Mouse (Mus musculus): ENCODE measurements around the gene Pitpnc1.

Gene Pitpnc1

DNA sequence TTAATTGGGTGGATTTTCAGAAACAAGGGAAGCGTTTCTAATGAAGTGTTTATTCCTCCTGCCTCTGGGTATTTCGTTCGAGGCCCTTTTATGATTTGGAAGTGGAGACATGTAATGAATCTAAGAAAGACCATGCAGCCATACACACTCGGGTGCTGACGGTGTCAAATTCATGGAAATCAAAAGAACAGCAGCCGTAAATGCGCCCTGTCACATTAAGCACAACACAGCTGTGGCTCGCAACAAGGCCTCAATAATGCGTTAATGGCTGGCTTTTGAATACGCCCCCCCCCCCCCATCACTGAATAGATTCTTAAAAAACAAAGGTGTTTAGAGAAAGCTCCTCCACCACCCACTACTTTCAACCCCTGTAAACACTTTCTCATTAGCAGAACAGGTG is 240.4 kb downstream of the Pitpnc1 start:
- DNase-seq (ENCODE audit: low spot score), result no peak

DNA sequence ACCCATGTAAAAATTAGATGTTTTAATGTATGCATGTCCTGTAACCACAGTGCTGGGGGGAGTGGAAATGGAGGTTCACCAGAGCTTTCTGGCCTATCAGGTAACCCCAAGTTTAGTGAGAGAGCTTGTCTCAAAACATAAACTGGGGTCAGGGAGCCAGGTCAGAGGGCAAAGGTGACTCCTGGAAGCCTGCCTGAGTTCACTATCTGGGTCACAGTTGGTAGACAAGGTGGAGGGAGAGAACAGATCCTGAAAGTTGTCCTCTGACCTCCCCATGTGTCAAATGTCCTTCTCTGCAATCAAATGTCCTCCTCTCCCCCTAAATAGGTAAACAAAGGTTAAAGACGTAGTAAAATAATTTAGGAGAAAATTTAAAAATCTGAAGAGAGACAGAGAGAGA is 244.1 kb downstream of the Pitpnc1 start:
- no peak for DNase-seq (ENCODE audit: low spot score)

DNA sequence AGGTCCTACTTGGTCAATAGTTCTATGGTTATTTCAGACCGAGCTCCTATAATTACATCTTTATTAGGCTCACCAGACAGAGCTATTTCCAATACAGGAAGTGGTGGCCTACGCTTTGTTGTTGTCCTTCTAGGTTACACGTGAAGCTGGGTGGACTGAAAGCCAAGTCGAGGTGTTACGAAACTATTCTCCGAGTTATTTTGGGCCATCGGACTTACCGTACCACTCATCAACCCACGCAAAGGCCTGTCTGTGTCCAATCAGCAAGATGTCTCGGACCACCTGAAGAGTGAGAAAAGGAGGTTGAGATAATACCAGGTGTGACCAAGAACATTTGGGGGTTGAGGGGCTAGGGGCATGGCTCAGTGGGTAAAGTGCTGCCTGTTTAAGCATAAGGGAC is 244.5 kb downstream of the Pitpnc1 start:
- no peak for DNase-seq (ENCODE audit: low spot score)

DNA sequence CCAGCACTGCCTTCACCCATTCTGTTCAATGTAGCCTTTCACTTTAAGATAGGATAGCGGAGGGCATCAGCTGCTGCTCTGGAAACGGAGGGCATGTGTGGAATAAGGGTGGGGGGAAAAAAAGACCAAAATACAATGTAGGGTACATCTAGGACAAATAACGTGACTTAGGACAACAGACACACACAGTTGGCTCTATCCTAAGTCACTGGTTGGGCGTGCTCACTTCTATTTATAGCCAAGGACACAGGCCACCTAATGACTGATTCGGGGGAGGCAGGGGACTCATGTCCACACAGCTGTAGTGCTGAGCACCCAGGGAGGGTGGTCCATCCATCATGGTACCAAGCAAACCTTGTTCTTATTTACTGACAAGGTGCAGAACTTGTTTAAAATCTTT is 245.2 kb downstream of the Pitpnc1 start:
- no peak for DNase-seq (ENCODE audit: low spot score)

DNA sequence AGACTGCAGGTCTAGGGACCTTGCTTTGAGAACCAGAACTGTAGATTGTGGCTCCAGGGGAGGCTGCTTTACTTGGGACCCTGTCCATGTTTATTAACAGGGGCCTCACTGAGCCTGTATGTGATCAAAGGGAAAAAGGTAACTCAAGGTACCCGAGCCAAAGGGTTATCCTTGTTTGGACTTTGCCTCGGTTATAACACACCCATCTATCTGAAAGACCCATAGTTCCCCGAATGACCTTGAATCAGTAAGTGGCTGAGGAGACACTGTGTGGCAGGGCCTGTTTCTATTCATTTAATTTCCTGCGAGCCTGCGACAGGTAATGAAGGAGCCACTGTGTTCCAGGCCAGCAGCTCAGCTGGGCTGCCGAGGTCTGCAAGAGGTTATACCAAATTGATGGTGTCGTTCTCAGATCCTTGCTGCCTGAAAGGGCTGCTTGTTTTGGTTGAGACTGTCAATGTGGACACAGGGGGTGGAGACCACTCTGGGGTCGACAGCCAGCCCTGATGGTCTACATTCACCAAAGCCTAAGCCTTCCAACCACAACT is 246.8 kb downstream of the Pitpnc1 start:
- DNase-seq (ENCODE audit: low spot score), result no peak

DNA sequence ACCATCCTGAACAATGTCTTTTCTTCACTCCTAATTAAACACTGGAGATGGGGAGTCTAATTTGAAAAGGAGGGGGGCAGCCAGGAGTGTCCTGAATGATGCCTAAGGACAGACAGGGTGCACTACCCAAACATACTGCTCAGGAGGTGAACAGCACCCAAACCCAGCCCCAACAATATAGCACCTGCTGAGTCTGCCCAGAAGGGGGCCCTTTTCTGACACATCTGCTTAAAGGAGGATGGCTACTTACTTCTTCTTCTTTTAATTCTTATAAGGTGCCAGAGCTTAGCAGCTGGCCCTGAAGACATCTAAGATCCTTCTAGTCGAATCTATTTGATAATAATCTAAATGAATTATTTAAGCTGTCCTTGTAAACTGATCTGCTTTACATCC is 247.3 kb downstream of the Pitpnc1 start:
- no peak for DNase-seq (ENCODE audit: low spot score)

DNA sequence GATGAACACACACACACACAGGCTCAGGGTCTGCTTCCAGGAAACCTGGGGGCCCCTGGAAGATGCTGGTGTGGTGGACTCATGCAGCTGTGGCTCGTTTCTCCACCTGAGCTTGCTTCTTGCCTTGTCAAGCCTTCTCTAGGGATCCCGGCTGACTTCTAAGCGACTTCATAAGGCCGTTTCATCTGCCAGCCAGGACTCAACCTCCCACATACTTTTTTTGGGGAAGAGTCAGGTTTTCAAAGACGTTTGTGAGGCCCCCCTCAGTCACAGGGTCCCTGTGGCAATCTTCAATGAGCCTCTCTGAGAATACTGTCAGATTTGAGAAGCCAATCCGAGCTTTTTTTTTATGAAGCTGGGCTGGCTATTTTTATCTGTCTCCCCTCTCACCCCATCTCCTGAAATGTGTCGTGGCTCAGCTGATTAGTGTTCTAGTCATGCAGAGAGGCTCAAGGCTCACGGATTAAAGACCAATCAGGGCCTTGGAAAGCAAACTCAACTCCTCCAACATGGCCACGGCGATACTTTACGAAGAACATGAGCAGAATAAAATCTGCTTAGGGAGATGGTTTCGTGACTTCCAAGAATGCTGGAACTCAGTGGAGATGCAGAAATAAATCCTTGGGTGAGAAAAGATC is 247.8 kb downstream of the Pitpnc1 start:
- no peak for DNase-seq (ENCODE audit: low spot score)

DNA sequence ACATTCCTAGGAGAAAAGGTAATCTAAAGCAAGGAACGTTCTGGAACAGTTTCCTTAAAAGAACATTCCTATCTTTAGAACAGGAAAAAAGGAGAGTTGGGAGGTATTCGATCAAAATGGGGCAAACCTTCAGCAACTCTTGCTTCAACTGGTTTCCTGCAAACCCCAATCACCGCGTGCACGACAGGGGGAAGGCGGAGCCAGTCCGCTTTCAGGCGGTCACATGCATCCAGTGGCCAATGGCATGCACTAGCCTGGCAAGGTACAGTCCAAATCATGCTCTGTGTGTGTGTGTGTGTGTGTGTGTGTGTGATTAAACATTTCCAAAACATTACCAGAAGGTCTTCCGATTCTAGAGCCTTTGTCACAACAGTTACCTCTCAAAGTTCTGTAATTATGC is 255.4 kb downstream of the Pitpnc1 start:
- DNase-seq (ENCODE audit: low spot score), result no peak

DNA sequence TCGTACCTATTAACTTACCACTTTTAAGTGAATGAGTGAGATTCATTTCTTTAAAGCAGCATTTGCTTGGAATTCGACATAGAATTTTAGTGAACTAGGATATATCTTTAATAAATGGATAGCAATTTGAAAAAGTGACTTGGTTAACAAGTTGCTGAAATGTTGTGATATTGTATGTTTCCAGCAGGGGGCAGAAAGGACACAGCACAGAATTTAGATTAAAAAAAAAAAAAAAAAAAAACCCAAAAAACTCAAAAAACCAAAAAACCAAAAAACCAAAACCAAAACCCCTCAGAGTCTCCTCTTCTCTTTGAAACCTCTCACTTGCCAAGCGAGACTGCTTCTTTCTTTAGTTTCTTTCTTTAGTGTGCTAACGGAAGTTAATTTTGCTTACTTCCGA is 256.8 kb downstream of the Pitpnc1 start:
- peak; percentile 70 for DNase-seq (ENCODE audit: low spot score)

DNA sequence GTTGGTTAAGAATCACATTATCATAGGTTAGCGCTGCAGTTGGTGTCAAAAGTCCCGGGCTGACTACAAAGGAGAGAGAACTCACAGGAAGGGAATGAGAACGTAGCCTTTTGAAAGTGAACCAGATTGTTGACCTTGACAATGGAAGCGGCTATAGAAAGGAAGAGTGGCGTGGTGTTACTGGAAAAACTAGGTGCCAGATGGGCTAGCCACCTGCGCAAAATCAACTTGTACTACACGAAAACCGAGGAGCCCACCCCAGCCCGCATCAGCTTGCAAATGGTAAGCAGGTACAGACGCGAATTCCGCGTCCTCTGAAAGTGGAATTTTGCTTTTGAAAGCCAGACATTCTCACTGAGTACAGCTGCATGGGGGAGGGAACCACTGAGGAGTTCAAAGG is 260.7 kb downstream of the Pitpnc1 start:
- no peak for DNase-seq (ENCODE audit: low spot score)

DNA sequence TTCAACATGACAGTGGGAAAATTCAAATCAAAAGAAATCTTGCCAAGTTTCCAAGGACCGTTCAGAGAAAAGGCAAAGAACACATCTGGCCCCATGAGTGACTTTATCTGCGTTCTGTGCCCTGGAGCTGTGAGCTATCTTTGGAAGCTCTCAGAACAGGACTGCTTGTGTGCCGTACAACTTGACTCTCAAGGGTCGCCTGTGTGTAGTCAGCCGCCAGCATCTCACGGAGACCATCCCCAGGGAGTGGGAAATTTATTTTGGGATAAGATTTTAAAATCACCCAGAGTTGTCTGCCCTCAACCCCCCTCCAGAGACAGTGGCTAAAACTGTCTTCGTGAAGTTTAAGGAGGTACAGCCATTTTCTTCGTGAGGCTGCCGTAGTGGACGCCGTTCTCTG is 268.7 kb downstream of the Pitpnc1 start:
- no peak for DNase-seq (ENCODE audit: low spot score)

DNA sequence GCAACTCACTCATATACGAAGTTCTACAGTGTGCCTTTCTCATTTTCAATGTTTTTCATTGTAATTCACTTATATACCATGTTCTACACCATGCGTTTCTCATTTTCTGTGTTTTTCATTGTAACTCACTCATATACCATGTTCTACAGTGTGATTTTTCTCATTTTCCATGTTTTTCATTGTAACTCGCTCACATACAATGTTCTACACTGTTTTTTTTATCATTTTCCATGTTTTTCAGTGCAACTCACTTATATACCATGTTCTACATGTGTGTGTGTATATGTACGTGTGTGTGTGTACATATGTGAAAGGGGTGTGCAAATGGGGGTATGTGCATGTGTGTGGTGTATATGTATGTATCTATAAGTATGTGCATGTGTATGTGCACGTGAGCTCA is 271.2 kb downstream of the Pitpnc1 start:
- DNase-seq (ENCODE audit: low spot score), result no peak

DNA sequence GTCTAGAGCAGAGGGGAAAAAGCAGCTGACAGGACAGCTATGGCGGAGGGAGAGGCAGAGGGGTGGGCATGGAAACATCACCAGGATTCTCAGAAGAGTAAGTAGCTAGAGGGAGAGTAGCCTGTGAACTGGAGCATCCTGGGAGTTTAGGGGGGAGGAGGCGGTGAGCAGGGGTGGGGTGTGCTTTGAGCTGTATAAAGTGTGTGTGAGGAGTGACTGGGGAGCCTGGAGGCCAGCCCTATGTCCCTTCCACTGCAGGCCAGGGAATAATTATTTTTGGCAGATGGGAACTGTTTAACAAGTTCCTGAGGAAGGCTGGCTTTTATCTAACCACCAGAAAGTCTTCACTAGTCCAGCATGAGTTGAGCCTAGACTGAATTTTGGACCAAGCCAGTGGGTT is 275.2 kb downstream of the Pitpnc1 start:
- no peak for DNase-seq (ENCODE audit: low spot score)

DNA sequence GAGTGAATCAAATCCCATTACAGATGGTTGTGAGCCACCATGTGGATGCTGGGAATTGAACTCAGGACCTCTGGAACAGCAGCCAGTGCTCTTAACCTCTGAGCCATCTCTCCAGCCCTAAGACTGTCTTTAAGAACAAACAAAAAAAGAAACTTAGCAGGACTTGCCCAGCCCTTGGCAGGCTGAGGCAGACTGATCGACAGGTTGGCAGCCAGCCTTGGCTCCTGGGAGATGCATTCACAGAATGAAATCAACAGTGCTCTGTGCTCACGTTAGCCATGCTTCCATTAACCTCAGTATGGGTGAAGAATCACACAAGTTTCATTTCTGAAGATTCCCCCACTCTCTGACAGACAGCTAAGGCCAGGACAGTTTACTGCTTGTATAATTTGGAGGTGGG is 280.1 kb downstream of the Pitpnc1 start:
- DNase-seq (ENCODE audit: low spot score), result no peak

DNA sequence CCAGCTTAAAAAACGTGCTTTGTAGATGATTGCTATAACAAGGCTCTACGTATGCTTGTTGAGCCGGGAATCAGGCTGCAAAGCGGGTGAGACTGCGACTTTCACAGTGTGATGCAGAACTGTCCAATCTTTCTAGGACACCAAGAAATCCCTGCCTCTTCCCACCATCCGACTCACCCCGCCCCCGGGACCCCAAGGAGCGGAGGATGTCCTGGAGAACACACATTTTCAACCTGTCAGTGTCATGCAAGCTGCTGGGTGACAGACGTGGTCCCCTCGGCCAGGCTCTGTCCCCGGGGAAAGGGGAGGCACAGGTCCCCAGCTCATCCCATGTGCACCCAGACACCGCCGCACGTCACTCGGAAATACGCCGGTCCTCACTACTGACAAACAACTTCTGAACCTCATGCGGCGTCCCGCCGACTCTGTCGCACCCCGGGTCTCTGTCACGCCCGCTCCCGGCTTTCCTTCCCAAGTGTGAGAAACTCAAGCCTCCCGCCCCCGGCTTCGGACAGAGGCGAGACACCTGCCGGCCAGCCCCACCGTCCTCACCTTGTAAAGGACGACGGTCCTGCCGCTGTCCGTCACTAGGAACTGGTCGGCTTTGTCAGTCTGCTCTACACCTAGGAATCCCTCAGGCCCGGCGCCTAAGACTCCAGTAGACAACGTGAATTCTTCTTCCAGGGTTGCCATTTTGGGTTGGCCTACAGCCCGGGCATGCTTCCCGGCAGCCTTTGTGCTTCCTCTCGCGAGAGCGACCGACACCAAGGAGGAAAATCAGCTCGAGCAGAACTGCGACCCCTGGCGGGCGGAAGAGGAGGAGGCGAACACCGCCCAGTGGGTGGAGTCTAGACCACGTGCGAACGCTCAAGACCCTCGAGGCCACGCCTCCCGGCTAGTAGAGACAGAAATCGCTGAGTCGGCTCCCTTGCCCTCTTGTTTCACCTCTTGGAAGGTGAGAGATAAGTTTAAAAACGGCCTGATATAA is 281.6 kb downstream of the Pitpnc1 start, which contains the start of gene Nol11:
Gene Nol11 (minus strand): TSS at position 817 of the 988 bp plus-strand sequence.
- DNase-seq (ENCODE audit: low spot score), result peak; percentile 99

DNA sequence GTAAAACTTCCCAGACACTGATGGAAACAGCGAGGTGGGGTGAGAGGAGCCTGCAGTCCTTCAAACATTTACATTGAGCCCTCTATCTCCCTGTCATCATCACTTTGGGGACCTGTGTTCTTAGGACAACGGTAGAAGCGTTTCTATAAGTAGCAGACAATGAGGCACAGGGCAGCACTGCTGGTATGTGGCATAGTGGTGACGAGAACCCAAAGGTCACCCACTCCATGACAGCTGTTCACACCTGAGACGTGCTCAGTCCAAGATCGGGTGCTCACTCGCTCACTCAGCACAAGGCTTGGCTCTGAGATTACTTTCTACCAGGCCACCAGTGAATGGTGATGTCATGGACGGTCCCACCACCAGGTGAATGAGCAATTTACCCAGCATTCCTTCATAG is 286.7 kb downstream of the Pitpnc1 start:
- DNase-seq (ENCODE audit: low spot score), result no peak

DNA sequence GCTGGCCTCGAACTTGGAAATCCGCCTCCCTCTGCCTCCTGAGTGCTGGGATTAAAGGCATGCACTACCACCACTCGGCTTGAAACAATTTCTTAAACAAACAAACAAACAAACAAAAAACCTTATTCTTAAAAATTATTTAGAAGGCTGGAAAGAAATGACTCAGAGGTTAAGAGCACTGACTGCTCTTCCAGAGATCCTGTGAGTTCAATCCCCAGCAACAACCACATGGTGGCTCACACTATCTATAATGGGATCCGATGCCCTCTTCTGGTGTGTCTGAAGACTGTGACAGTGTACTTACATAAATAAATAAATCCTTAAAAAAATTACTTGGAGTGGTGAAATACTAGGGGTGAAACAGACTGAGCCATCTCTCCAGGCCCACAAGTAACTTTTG is 309.3 kb downstream of the Pitpnc1 start:
- DNase-seq (ENCODE audit: low spot score), result no peak

DNA sequence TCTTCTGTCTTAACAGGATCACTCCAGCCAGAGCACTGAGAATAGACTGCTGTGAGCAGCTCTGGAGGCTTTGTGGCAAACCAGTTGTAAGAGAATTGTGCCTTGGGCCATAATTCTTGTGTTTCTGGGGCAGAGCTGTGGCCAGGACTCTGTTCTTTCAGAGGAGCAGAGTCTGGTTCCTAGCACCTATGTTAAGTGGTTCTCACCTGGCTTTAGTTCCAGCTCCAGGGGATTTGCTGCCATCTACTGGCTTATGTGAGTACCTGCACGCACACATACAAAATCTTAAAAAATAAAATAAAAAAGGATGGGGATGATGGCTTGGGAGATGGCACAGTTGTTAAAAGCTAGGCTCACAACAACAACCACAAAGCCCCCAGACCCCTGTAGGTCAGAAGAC is 311.5 kb downstream of the Pitpnc1 start:
- peak; percentile 36 for DNase-seq (ENCODE audit: low spot score)

Measured in embryo, embryonic 10 days (tissue).